Mouse (Mus musculus) E14TG2a.4 (cell line): ENCODE results near the gene Cd2ap.
A peak's percentile ranks its signal among the peaks of the same experiment; 100 is the strongest.

Source experiments
- H3K27me3 ChIP-seq: 2 replicates; pipeline ENCODE4 v1.6.1; 2014; ENCODE audit warnings: low read length, control low read depth; ENCODE audit not compliant: insufficient read depth
- H3K36me3 ChIP-seq: 2 replicates; pipeline ENCODE4 v1.6.1; 2014; ENCODE audit warnings: low read length, control low read depth; ENCODE audit not compliant: insufficient read depth
- H3K4me1 ChIP-seq: replicated peaks from 2 replicates; pipeline ENCODE4 v1.6.1; 2014; ENCODE audit warnings: low read depth, low read length, control low read depth
- H3K4me3 ChIP-seq: replicated peaks from 2 replicates; pipeline ENCODE4 v1.5.1; 2014; ENCODE audit warnings: mild to moderate bottlenecking, low read length
- H3K9me3 ChIP-seq: 2 replicates; pipeline ENCODE4 v1.6.1; 2014; ENCODE audit warnings: low read length, control low read depth
- CTCF ChIP-seq: conservative IDR thresholded peaks from 2 replicates; pipeline ENCODE4 v1.5.1; 2014; ENCODE audit warnings: low read length
- NANOG ChIP-seq: IDR thresholded peaks from 2 replicates; pipeline ENCODE4 v1.6.1; 2014; ENCODE audit warnings: borderline replicate concordance, low read length, mixed read lengths
- POU5F1 ChIP-seq: IDR thresholded peaks from 2 replicates; pipeline ENCODE4 v1.6.1; 2014; ENCODE audit warnings: low read length, borderline replicate concordance

Gene Cd2ap

GRCm38 (mm10) chr17:42876001-42876903 is at the start of gene Cd2ap:
Cd2ap (minus strand) TSS chr17:42876665.
- H3K4me1 ChIP-seq = peaks cover 39% of the 10 kb centered on the region
- no peaks in the 10 kb centered on the region for H3K27me3 ChIP-seq
- peak within 1 kb of the TSS; percentile 90 for H3K4me3 ChIP-seq
- H3K36me3 ChIP-seq = no peaks in the 10 kb centered on the region
- no peaks in the 10 kb centered on the region for H3K9me3 ChIP-seq
- TF ChIP-seq NANOG (no peak), POU5F1 (no peak)

- H3K4me1 ChIP-seq = no peaks in the 10 kb centered on the region
- TF ChIP-seq CTCF (no peak), NANOG (no peak), POU5F1 (no peak)
- no peaks in the 10 kb centered on the region for H3K27me3 ChIP-seq
- H3K36me3 ChIP-seq = no peaks in the 10 kb centered on the region
- no peak overlapping the region for H3K4me3 ChIP-seq
- H3K9me3 ChIP-seq = no peaks in the 10 kb centered on the region
Observed at GRCm38 (mm10) chr17:42924731-42925130, 48.3 kb upstream of the Cd2ap start.

DNA sequence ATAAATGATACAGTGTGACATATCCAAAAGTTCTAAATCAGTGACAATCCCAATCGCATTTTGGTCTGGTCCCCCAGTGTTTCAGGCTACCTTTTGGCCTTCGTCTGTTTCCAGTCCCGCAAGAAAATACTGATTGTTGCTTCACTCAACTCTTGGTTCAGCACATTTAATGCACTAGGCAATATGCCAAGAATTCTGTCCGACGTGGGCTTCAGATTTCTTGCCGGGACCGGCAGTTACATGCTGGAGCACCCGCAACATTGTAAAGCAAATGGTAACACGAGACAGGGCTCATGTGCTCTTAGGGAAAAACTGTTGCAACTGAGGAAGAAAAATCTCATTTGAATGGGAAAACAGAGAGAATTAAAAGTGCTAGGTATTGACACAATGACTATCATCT is 42.3 kb upstream of the Cd2ap start:
- no peak overlapping the region for H3K4me3 ChIP-seq
- H3K4me1 ChIP-seq = peaks cover 12% of the 10 kb centered on the region
- H3K9me3 ChIP-seq = no peaks in the 10 kb centered on the region
- no peaks in the 10 kb centered on the region for H3K36me3 ChIP-seq
- TF ChIP-seq POU5F1 = no peak
- TF ChIP-seq CTCF = no peak
- TF ChIP-seq NANOG = no peak
- no peaks in the 10 kb centered on the region for H3K27me3 ChIP-seq

GRCm38 (mm10) chr17:42914726-42915125 is 38.3 kb upstream of the Cd2ap start:
- Histone ChIP-seq H3K9me3 (no peaks in the 10 kb centered on the region), H3K4me3 (no peak overlapping the region), H3K27me3 (no peaks in the 10 kb centered on the region), H3K36me3 (no peaks in the 10 kb centered on the region), H3K4me1 (peaks cover 24% of the 10 kb centered on the region)
- TF ChIP-seq POU5F1 = no peak
- 0 out of 2 replicates have a peak, but pooled peaks have one; percentile 3 for TF ChIP-seq CTCF
- TF ChIP-seq NANOG = no peak

- H3K4me3 ChIP-seq = no peak overlapping the region
- H3K4me1 ChIP-seq = peaks cover 28% of the 10 kb centered on the region
- H3K9me3 ChIP-seq = no peaks in the 10 kb centered on the region
- no peaks in the 10 kb centered on the region for H3K27me3 ChIP-seq
- no peaks in the 10 kb centered on the region for H3K36me3 ChIP-seq
- TF ChIP-seq CTCF = no peak
- TF ChIP-seq NANOG = no peak
- no peak for TF ChIP-seq POU5F1
Observed at GRCm38 (mm10) chr17:42912193-42912592, 35.7 kb upstream of the Cd2ap start.

DNA sequence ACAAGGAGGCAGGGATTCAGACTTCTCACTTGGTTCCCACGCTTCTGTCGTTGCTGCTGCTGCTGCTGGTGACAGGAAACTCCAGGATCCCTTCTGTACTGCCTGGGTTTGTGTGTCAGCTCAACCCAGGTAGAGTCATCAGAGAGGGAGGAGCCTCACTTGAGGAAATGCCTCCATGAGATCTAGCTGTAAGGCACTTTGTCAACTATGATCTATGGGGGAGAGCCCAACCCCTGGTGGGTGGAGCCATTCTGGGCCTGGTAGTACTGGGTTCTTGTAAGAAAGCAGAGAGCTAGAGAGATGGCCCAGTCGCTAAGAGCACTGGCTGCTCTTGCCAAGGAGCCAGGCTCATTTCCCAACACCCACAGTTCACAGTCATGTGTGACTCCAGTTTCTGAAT is 34.0 kb upstream of the Cd2ap start:
- Histone ChIP-seq H3K9me3 (peaks cover 6% of the 10 kb centered on the region; the same call in 1 of the 2 replicates), H3K36me3 (no peaks in the 10 kb centered on the region), H3K4me1 (peaks cover 24% of the 10 kb centered on the region), H3K4me3 (no peak overlapping the region), H3K27me3 (no peaks in the 10 kb centered on the region)
- TF ChIP-seq CTCF (no peak), NANOG (no peak), POU5F1 (no peak)

GRCm38 (mm10) chr17:42909376-42909775 is 32.9 kb upstream of the Cd2ap start:
- Histone ChIP-seq H3K27me3 (peaks cover 5% of the 10 kb centered on the region), H3K9me3 (peaks cover 6% of the 10 kb centered on the region; the same call in 1 of the 2 replicates), H3K4me1 (peaks cover 24% of the 10 kb centered on the region), H3K4me3 (no peak overlapping the region), H3K36me3 (no peaks in the 10 kb centered on the region)
- no peak for TF ChIP-seq CTCF
- no peak for TF ChIP-seq POU5F1
- no peak for TF ChIP-seq NANOG

DNA sequence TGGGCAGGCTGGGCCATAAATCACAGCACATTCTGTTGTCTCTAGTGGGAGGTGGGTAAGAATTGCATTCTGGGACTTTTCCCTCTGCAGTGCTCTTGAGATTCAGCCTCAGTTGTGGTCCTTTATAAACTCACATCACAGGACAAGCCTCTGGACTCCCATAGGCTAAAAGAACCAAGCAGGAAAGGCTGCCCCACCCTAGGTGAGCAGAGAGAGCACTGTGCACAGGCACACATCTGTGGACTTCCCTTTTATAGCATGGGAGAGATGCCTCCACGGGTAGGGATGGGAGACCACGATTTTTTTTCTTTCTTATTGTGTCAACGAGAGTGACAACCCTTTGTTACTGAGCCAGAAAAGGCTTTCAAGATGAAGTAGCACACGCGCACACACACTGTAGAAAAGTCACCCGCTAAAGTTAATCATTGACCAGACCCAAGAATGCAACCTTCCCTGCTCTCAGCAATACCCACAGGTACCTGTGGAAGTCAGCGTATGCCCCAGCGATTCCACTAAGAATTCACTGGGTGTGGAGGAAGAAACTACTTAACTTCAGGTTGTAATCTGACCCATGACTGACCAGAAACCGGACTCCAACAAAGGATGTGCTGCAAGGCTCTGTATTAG is 32.4 kb upstream of the Cd2ap start:
- Histone ChIP-seq H3K4me3 (no peak overlapping the region), H3K4me1 (peaks cover 24% of the 10 kb centered on the region), H3K27me3 (peaks cover 5% of the 10 kb centered on the region), H3K36me3 (no peaks in the 10 kb centered on the region), H3K9me3 (peaks cover 6% of the 10 kb centered on the region; the same call in 1 of the 2 replicates)
- no peak for TF ChIP-seq NANOG
- no peak for TF ChIP-seq POU5F1
- TF ChIP-seq CTCF = no peak
